Comparison of ENCODE assay signal across 24 mouse cellular contexts in genomic region chr13:52631624-52632023, GRCm38 (mm10).
"Had no signal": no experiment of that assay in that cellular context is flagged by ENCODE, and none has a peak within 500 bp of the region (broad histone marks: within the 10 kb centered on the region; RNA-seq: fewer than 3 reads in every experiment).

No protein-coding gene starts in this region.

- H3K9ac ChIP-seq: heart, embryonic 12.5 days; intestine, embryonic 15.5 days; limb, embryonic 12.5 days; liver, embryonic 13.5 days; liver, embryonic 15.5 days; liver, postnatal 0 days had no signal

- H3K4me3 ChIP-seq: heart, embryonic 10.5 days; heart, embryonic 12.5 days; hindbrain, embryonic 10.5 days; intestine, embryonic 15.5 days; layer of hippocampus, adult 2 months; left cerebral cortex, adult 2 months; limb, embryonic 10.5 days; limb, embryonic 12.5 days; liver, embryonic 13.5 days; liver, embryonic 15.5 days had no signal

- H3K27me3 ChIP-seq: heart, embryonic 12.5 days; intestine, embryonic 15.5 days; limb, embryonic 12.5 days; liver, embryonic 13.5 days; liver, embryonic 15.5 days had no signal

- H3K9me3 ChIP-seq: heart, embryonic 10.5 days; heart, embryonic 12.5 days; hindbrain, embryonic 10.5 days; intestine, embryonic 15.5 days; limb, embryonic 10.5 days; limb, embryonic 12.5 days; liver, embryonic 13.5 days; liver, embryonic 15.5 days had no signal

- H3K36me3 ChIP-seq: heart, embryonic 12.5 days; hindbrain, embryonic 10.5 days; intestine, embryonic 15.5 days; limb, embryonic 10.5 days; limb, embryonic 12.5 days; liver, embryonic 13.5 days; liver, embryonic 15.5 days had no signal

- H3K4me1 ChIP-seq: hindbrain, embryonic 10.5 days; intestine, embryonic 15.5 days; limb, embryonic 10.5 days; limb, embryonic 12.5 days; liver, embryonic 13.5 days; liver, embryonic 15.5 days had no signal

- DNase-seq: gastrocnemius, postnatal 25 days; heart, adult 18-20 months; heart, postnatal 10 days; heart, postnatal 4 days; kidney, adult 18-20 months; kidney, adult 8-10 months; kidney, postnatal 10 days; kidney, postnatal 25 days; kidney, postnatal 4 days; liver; liver, embryonic 13.5 days; liver, postnatal 0 days had no signal

- ATAC-seq: inflammation-experienced regulatory T-cells, adult 6 months; intestine, embryonic 15.5 days; intestine, postnatal 0 days; liver, postnatal 0 days had no signal

- H3K4me2 ChIP-seq: heart, embryonic 12.5 days; intestine, embryonic 15.5 days; limb, embryonic 12.5 days; liver, embryonic 11.5 days; liver, embryonic 13.5 days; liver, embryonic 15.5 days had no signal

- H3K27ac ChIP-seq: heart, embryonic 10.5 days; hindbrain, embryonic 10.5 days; intestine, embryonic 15.5 days; layer of hippocampus, adult 2 months; left cerebral cortex, adult 2 months; limb, embryonic 10.5 days; limb, embryonic 12.5 days; liver, embryonic 13.5 days; liver, embryonic 15.5 days had no signal
